Mouse (Mus musculus): ENCODE measurements around the gene Hdac10.

Hdac10 gene

DNA sequence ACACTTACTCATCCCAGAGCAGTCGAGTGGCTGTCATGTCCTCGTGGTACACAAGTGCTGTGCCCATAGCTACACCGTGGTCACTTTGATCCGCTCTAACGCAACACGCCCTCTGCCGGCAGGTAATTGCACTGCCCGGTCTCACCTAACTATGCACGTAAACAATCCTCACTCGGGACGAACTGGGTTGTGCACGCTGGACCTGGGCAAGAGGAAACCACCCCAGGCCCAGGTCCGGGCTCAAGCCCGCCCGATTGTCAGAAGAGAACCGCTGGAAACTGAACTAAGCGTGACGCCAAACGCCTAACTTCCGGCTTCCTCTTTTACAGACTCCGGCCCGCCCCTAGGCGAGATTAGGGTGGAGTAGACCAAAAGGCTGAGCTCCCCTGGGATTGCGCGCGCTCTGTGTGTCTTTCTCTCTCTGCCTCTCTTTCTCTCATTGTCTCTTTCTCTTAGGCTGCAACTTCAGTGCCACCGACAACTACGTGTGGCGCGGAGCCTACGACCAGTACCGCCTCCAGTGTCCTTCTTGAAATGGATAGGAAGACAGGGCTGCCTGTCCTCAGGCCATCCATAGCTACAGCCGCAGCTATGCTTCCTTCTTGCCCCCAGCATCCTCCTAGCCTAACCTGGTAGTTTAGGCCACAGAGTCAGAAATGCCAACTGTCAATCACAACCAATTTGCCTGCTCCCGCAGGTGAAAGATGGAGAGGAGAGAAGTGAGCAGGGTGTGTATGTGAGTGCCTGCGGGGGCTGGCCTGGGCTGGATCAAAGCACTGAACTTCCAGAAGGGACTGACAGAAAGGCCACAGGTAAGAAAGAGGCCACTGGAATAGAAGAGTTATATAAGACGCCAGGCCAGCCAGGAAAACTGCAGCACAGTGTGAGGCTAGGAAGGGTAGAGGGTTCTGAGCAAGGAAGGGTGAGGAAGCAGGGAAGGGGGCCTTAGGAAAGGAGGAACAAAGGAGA is at the start of gene Hdac10:
Gene Hdac10, minus strand, starts transcription at position 319 of the 969 bp plus-strand sequence.
- DNase-seq (ENCODE audit: low read depth) = peak; percentile 70

DNA sequence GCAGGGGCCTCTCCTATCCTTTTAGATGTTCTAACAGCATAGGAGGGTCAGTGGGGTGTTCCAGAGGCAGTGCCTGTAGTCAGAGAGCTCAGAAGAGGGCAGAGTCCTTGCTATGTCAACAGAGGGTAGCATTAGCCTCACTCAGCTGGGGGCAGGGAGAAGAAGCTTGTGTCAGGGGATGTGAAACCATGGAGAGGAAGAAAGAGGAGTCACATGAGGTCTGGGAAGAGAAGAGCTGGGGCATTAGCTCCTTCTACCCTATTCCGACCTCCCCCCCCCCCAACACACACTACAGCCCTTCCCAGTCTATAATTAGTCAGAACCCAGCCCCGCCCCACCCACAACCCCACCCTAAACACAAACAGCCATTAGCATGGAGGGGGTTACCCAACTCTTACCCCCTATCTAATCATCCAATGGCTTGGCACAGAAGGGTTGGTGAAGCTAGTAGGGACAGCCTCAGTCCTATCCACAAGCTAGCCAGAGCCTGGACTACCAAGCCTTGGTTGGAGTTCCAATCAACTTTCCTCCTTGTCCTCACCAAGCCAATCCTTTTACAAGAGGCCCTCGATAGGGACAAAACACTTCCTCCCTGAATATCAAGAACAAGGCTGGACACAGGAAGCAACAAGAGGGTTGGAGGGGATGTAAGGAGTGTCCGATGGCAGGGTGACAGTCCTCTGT is 49.2 kb upstream of the Hdac10 start:
- no peak for DNase-seq (ENCODE audit: low read depth)

DNA sequence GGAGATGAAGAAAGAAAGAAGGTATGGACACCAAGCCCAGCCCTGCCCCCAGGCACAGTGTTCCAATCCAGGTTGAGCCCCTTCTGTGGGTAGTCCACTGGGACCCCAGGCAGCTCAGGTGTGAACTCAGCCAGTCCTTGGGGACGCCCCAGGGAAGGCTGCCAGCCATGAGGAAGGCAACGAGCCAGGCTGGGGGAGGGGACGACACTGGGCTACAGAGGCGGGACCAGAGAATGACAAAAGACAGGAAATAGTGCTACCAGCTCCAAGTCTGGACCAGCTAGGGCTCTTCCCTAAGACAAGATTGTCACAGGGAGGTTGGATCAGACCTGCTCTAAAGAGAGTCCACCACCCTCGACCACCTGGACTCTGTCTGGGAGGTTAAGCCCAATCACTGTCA is 48.6 kb upstream of the Hdac10 start:
- DNase-seq (ENCODE audit: low read depth) = no peak

DNA sequence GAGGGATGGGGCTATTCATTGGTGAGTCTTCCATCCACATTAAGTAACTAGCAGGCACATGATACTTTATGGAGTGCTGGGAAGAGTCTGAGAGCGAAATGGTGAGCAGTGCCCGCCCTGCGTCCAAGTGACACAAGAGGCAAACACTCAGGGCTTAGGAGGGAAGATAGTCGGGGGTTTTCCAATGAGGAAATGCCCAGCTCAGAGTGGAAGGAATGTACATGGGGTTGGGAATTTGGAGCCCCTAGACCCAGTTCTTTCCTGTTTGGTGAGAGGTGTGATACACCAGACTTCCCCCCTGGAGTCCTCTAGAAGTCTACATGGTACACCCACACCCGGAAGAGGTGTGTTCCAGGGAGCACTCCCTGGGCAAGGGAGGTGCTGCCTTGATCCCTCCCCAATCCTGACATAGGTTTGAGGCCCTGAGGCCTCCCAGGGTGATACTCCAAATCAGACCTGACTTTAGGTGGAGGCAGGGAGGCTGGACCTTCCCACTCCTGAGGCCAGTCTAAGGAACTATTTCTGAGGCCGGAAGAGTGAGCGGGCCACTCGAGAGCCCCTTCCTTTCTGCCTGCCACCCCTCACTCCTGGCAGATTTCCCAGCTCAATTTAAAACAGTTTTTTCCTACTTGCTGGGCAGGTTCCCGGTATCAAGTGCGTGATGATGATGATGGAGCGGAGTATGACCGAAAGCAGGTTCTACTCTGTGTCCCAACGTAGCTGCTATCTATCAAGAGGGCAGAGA is 47.1 kb upstream of the Hdac10 start:
- no peak for DNase-seq (ENCODE audit: low read depth)

DNA sequence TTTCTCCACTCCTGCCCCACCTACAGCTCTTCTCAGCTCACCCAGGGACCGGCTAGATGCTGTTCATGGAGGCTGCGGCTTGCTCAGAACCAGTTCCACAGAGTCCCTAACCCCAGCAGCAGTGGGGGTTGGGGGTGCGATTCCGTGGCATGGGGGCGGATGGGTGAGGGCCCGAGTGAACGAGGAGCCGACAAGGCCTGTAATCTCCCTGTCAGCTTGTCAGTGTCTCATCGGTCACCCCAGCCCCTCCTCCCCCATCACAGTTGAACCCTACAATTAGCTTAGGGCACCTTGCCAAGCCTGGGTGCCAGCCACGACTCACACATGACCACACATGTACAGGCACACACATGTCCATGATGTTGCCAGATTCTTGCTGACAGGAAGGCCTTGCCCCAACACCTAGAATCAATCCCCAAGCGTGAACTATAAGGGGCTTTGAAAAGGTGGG is 46.4 kb upstream of the Hdac10 start:
- no peak for DNase-seq (ENCODE audit: low read depth)

DNA sequence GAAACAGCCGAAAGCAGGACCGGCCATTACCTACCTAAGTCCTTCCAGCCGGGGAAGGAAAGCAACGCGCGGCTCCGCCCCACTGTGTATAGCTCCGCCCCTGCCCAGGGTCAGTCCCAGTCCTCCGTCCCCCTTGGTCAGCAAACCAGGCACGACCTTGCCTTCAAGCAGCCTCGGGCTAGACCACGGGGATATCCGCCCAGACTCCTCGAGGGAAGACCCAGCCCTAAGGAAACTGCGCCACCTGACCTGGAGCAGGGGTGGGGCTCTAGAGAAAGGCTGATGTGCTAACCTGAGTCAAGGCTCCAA is 45.4 kb upstream of the Hdac10 start:
- DNase-seq (ENCODE audit: low read depth) = no peak

DNA sequence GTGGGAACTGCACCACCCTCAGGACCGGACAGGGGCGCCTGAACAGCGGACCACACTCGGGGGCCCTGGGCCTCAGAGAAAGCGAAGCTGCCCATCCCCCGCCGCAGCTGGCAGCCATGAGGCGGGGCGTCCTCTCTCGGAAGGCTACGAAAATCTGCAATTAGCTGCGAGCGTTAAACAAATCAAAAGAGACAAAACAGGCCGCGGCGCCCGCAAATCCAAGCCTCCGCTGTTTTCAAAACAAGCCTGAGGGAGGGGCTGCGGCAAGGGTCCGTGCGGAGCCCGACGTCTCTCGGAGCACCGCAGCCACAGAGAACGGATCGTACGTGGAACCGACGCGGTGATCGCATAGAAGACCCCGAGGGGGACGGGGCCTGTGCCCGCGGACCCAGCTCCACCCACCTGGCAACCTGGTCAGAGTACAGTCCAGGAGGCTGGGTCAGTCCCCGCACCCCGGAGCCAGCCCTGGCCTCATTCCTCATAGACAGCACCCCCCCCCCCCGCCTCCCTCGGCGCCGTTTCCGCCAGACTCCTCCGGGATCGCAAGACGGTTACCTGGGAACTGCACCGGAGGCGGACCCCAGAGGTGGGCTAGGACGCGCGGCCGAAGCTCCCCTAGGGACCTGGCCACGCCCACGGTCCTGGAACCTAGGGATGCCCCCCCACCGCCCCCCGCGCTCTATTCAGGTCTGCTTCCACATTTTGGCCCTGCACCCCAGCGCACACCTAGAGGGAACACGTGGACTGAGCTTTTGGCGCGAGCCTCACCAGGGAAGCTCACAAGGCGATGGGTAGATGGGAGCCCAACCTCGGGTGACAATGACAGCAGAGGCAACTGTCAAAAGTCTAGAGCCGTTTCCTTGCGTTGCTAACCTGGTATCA is 44.8 kb upstream of the Hdac10 start:
- DNase-seq (ENCODE audit: low read depth) = no peak

DNA sequence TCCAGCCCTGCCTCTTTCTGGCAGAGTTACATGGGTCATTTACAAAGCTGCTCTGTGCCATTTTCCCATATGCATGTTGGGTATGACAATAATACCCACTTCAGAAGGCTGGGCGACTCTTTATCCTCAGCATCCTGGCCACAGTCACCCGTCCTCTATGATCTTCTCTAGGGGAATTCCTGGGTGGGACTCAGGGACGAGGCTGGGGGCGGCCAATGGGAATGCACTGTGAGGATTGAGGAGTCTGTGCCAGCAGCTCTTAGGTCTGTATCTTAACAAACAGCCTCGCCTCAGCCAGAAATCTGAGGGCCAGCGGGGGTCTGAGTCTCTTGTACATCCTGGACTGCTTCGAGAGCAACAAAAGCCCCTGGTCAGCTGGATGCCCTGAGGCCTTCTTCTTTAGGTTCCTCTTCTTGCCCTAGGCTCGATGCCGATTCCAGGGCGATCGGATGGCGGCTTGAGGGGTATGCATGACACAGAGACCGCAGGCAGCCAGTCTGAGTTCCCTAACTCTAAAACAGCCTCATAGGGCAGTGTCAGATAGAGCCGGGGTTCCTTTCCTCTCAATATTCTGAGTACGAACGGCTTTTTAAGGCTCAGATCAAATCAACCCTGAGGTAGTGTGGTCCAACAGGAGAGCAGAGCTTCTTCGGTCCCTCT is 43.9 kb upstream of the Hdac10 start:
- DNase-seq (ENCODE audit: low read depth) = no peak

DNA sequence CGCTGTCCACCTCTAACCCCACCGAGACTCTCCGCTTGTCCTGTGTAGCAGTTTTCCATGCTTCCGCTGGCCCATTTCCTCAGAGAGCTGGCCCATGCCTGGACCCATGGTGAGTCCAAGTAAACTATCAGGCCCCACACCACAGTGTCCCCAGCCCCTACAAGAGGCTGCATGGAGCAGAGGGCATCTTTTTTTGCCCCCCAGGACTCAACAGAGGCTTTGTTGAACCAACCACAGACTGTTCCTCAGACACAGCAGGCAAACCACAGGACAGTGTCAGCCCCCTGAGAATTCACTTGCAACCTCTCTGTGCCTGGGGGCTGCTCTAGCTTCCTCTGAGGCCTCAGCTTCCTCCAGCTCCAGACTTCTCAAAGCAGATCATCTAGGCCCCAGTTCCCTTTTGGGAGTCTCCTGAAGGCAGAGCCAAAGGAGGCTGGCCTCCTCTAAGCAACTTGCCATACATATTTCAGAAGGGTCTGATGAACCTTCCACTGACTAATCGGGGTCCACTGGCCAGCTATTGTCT is 43.1 kb upstream of the Hdac10 start:
- DNase-seq (ENCODE audit: low read depth) = no peak

DNA sequence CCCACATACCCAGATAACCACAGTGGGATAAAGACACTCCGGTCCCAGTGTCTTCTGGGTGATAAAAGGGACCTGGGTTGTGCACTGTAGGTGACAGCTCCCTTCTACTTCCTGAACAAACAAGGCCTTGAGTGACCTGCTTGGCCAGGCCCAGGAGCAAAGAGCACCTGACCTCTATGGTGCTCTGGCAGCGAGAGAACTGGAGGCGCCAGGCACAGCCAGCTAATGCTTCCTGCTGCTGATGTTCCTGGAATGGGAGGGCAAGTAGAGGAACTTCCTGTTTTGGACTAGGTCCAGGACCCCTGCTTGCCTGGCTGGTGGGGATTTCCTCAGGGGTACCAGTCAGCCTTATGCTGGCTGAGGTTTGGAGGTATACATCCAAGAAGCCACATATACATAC is 41.6 kb upstream of the Hdac10 start:
- DNase-seq (ENCODE audit: low read depth) = no peak

DNA sequence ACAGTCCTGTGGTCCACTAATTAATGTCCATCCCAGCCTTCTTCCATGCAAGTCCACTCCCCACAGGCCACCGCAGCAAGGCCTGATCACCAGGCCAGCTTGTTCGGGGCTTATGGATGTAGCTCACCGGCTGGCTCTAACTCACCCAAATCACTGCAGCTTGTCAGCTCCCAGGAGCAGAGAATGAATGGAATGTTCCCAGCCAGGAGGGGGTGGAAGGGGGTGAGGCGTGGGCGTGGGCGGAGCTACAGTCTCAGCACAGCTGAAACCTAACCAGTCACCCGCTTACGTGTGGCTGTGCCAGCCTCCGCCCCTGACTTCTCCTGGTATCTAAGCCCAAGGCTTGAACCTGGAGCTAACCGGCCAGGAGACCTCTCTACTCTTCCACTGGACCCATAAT is 40.9 kb upstream of the Hdac10 start:
- DNase-seq (ENCODE audit: low read depth) = no peak

DNA sequence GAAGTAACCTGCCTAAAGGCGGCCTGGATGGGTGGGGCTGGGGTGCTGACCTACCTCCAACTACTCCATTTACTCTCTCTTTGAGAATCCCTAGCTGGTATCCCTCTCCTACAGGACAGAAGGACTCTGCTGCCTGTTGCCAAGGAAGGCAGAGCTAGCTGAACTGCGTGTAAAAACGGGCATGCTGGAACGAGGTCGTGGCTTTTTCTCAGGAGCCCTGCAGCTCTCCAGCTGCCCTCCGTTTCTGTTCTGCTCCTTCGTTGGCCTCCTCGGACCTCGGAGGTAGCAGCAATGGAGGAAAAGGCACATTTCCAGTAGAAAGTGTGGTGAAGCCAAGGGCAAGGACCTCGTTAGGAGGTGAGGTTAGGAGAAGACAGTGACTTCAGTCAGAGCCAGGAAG is 40.4 kb upstream of the Hdac10 start:
- no peak for DNase-seq (ENCODE audit: low read depth)

DNA sequence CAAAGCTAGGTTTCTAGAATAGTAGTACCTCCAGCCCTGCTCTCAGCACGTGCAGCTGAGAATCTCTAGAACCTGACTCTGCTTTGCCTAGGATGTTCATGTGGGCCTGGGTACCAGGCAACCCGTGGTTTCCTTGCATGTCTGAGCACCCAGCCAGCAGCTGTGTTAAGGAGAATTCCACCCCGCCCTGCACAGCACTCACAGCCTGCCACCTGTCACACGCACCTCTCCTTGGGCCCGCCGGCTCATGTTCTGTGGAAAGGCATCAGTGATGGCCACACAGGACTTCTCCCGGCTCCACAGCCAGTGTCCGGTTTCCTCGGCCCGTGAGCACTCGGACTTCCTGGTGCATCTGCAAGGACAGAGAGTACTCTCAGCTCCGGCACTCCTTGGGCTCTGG is 37.0 kb upstream of the Hdac10 start:
- DNase-seq (ENCODE audit: low read depth) = no peak

DNA sequence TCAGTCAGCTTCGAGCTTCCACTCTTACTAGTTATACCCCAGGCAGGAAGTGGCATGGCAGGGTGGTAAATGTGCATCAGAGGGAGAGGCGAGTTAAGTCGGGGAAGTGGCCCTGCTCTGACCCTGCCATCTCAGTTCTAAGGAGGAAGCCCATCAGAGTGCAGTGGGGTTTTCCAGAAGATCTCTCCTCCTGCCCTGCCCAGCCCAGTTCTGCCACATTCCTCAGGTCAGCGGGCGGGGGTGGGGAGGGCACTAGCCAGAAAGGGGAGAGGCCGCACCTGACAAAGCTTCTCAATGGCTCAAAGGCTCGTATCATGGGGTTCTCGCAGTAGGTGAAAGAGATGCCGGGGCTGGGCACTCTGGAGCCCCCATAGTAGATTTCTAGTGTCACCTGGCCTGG is 32.9 kb upstream of the Hdac10 start:
- DNase-seq (ENCODE audit: low read depth) = no peak

DNA sequence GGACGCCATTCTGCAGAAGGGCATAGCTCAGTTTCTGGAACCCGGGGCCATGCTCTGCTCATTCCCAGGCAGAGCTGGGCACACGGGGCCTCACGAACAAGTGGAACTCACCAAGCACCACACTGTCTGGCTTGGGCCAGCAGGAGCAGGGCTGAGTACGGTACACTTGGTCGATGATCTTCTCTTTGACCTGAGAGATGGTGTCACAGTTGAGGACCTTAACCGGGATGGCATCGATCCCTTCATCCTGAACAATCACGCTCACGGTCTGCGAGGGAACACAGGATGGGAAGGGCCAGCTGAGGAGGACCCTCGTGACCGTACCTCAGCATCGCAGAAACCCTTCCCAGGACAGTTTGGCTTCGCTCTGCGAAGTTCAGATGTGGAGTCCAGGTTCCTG is 30.0 kb upstream of the Hdac10 start:
- no peak for DNase-seq (ENCODE audit: low read depth)

DNA sequence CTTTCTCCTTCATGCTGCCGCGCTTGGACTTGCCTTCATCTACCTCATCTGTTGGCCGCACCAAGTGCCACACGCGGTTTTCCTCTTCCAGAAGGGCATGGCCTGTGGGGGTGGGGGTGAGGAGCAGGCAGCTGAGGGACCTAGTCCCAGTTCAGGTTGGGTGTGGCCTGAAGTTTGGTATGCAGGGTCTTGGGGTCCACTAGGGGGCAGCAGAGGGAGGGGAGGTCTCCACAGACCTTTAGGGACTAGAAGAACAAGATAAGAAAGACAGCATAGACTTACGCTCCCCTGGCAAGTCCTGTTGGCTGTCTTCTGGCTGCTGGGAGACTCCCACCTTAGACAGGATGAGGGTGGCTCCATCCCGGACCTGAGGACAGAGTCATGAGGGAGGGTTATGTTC is 29.5 kb upstream of the Hdac10 start:
- peak; percentile 82 for DNase-seq (ENCODE audit: low read depth)

DNA sequence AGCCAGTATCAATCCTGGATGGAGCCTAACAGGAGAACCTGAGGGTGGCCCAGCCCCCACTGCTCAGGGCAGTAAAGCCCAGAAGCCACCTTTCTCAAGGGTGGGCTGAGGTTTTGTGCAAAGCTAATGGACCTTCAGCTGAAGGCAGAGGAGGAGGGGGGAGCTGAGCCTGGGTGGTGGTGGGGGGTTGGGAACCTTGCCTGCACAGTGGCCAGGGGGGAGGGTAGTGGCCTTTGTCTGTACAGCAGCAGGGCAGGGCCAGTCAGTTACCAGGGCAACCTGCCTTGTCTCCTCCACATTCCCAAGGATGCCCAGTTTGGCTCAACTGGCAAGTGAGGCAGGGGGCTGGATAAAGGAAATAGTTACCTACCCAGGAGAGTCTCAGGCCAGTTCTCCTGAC is 23.8 kb upstream of the Hdac10 start:
- DNase-seq (ENCODE audit: low read depth) = no peak

DNA sequence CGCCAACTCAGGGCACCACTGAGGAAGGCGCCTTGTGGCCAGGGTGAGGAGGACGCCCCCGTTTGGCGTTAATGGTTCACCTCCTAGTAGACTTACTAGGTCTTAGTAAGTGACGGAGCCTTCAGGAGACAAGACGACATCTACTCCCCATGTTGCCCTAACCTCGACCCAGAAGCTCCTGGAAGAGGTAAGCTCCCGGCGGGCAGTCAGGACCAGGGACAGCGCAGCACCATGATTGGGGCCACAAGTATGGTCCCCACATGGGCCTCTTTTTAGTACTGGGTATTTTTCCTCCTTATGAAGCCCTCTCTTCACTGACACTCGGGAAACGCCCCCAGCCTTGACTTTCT is 21.5 kb upstream of the Hdac10 start:
- no peak for DNase-seq (ENCODE audit: low read depth)

DNA sequence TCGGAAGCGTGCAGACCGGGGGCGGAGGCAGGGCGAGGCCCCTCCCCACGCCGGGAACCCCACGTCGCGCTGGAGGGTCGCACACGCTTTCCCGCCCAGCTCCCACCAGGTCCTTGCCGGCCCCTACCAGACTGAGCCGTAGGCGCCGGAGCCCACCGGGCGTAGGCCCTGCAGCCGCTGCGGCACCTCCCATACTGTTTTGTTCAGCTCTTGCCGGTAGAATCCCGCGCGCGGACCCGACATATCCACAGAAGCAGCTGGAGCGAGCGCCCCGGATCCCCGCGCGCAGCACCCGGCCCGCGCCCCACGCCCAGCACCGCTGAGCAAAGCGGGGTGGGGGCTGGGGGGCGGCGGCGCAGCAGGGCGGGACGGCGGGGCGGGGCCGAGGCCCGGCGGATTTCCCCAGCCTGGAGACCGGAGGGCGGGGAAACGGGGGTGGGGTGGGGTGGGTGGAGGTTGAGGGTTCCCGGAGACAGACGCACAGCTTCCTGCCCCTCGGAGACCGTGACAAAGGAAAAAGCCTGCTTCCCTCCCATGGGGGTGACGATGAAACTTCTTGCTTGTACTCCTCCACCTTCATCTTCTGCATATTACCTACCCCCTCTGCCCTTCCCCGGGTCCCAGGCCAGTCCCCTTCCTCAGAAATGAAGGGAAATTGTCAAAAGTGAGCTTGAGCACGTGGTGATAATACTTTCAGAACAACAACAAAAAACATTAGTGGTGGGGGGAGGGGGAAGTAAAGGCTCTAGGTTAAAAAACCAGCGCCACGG is 21.0 kb upstream of the Hdac10 start, which contains the start of gene Mapk11:
Gene Mapk11, minus strand, starts transcription at position 358 of the 770 bp plus-strand sequence.
- no peak for DNase-seq (ENCODE audit: low read depth)
